Mouse (Mus musculus) thymus, adult 2 months (tissue): ENCODE data around the gene Itga5.

Experiments used
- CTCF ChIP-seq: fragments of 200-500 bp; IDR thresholded peaks from 2 replicates; pipeline ENCODE4 v1.5.1; 2012; ENCODE audit warnings: mild to moderate bottlenecking, control low read depth, low read length, moderate library complexity, borderline replicate concordance; ENCODE audit not compliant: control insufficient read depth, poor library complexity, insufficient read depth; ENCODE audit errors: extremely low read depth
- POLR2A ChIP-seq: fragments of 200-500 bp; IDR thresholded peaks from 2 replicates; pipeline ENCODE4 v1.6.1; 2012; ENCODE audit warnings: mild to moderate bottlenecking, low read length, control low read depth, moderate library complexity; ENCODE audit not compliant: control insufficient read depth, poor library complexity, insufficient read depth; ENCODE audit errors: extremely low read depth

DNA sequence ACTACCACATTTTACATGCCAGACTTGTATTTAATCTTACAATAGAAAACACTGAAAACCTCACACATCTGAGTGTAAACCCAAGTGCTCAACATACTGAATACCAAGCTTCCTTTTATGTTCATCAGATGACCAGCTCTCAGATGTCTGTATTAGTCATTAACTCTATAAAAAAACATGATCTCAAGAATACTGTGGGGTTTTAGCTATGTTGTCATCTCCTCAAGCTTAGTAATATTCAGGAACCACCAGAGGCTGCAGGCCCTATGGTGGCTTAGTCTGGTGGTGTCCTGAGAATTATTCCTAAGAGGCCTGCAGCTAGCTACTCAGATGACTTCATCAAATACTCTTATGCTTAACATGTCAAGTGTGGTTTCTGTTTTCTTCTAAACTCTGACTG, 27.0 kb upstream of the Itga5 start:
- TF ChIP-seq CTCF = no peak
- no peak for TF ChIP-seq POLR2A
